Mouse (Mus musculus): ENCODE data around the gene Cd80. TPM values are rescaled to one million over a fixed set of nuclear protein-coding genes. Genes with fewer than 3 reads are reported as not detected.

Gene Cd80
- total and polyA plus RNA-seq, 3 experiments: 39.5 to 57.8 (median 46.2) TPM

GRCm38 (mm10) chr16:38434295-38434795 lies 21.0 kb upstream of the Cd80 start:
- no peak overlapping the region for H3K4me2 ChIP-seq (ENCODE audit: insufficient read depth, low read depth, poor library complexity, severe bottlenecking)
- dilution Hi-C loops (cut with MboI; ENCODE audit: extremely low pct_ligation_motif_present, extremely low pct_unique_long_range_greater_than_20kb, low sequenced_read_pairs) (no loop called here), in situ Hi-C loops (cut with MboI; ENCODE audit: low pct_ligation_motif_present, low pct_unique_long_range_greater_than_20kb, low sequenced_read_pairs) (no loop called here)
- H3K27ac ChIP-seq (ENCODE audit: insufficient read depth, low read depth): no peak overlapping the region
- H3K27me3 ChIP-seq (replicated peaks): no peaks in the 10 kb centered on the region
- H3K9ac ChIP-seq (ENCODE audit: insufficient read depth, low read depth): no peak overlapping the region
- H3K9me3 ChIP-seq (replicated peaks; ENCODE audit: low read length): no peaks in the 10 kb centered on the region
- no peak for TF ChIP-seq CTCF (conservative IDR thresholded peaks at IDR 0.05 in 1 of 2, IDR thresholded peaks at IDR 0.05 in 1 of 2; ENCODE audit: low read depth in 2 of 2, low read length in 2 of 2)
- TF ChIP-seq ZC3H11A (IDR thresholded peaks at IDR 0.05; ENCODE audit: low read depth, low read length): no peak
- no peak for TF ChIP-seq POLR2AphosphoS2 (IDR thresholded peaks at IDR 0.05; ENCODE audit: low read depth, low read length)
- TF ChIP-seq HCFC1 (IDR thresholded peaks at IDR 0.05; ENCODE audit: low read depth, low read length): no peak
- no peak for TF ChIP-seq RCOR1 (conservative IDR thresholded peaks at IDR 0.05; ENCODE audit: low read depth, low read length)
- TF ChIP-seq USF1 (IDR thresholded peaks at IDR 0.05; ENCODE audit: low read depth, low read length): no peak
- no peak for TF ChIP-seq GABPA (IDR thresholded peaks at IDR 0.05; ENCODE audit: insufficient replicate concordance, low read depth, low read length)
- no peak for TF ChIP-seq EP300 (IDR thresholded peaks at IDR 0.05; ENCODE audit: low read length)
- TF ChIP-seq ZMIZ1 (IDR thresholded peaks at IDR 0.05; ENCODE audit: low read depth, low read length): no peak
- TF ChIP-seq MAFK (IDR thresholded peaks at IDR 0.05; ENCODE audit: insufficient replicate concordance, low read length): no peak
- TF ChIP-seq CHD2 (IDR thresholded peaks at IDR 0.05; ENCODE audit: low read length): no peak
- TF ChIP-seq SIN3A (IDR thresholded peaks at IDR 0.05; ENCODE audit: low read length): no peak
- no peak for TF ChIP-seq ETS1 (conservative IDR thresholded peaks at IDR 0.05; ENCODE audit: low read depth, low read length)
- H3K4me3 ChIP-seq (replicated peaks in 1 of 3; ENCODE audit: low read depth in 2 of 3, low read length in 2 of 3, poor library complexity in 1 of 3): no peak overlapping the region
- H3K4me1 ChIP-seq (ENCODE audit: control insufficient read depth in 1 of 2, insufficient read depth in 2 of 2): peaks cover 23 to 40% of the 10 kb centered on the region in 2 experiments
- no peaks in the 10 kb centered on the region for H3K79me2 ChIP-seq (replicated peaks; ENCODE audit: control insufficient read depth, extremely low read depth, insufficient read depth, poor library complexity, severe bottlenecking)
- DNase-seq (ENCODE audit: extremely low read depth): no peak
- no peaks in the 10 kb centered on the region for H3K36me3 ChIP-seq (replicated peaks in 1 of 2; ENCODE audit: control insufficient read depth in 1 of 2, insufficient read depth in 1 of 2, low read length in 1 of 2)

- Histone ChIP-seq H3K79me2 (replicated peaks; ENCODE audit: control insufficient read depth, extremely low read depth, insufficient read depth, poor library complexity, severe bottlenecking) (no peaks in the 10 kb centered on the region), H3K36me3 (replicated peaks in 1 of 2; ENCODE audit: control insufficient read depth in 1 of 2, insufficient read depth in 1 of 2, low read length in 1 of 2) (peaks cover under 1 to 14% of the 10 kb centered on the region in 2 experiments), H3K4me3 (replicated peaks in 1 of 3; ENCODE audit: low read depth in 2 of 3, low read length in 2 of 3, poor library complexity in 1 of 3) (no peak overlapping the region), H3K9me3 (replicated peaks; ENCODE audit: low read length) (peaks cover under 1% of the 10 kb centered on the region), H3K27me3 (replicated peaks) (no peaks in the 10 kb centered on the region), H3K4me2 (ENCODE audit: insufficient read depth, low read depth, poor library complexity, severe bottlenecking) (no peak overlapping the region), H3K27ac (ENCODE audit: insufficient read depth, low read depth) (no peak overlapping the region), H3K9ac (ENCODE audit: insufficient read depth, low read depth) (no peak overlapping the region), H3K4me1 (ENCODE audit: control insufficient read depth in 1 of 2, insufficient read depth in 2 of 2) (peaks cover 17 to 47% of the 10 kb centered on the region in 2 experiments)
- no peak for DNase-seq (ENCODE audit: extremely low read depth)
- no peak for TF ChIP-seq ELF1 (IDR thresholded peaks at IDR 0.05; ENCODE audit: low read depth, low read length)
- TF ChIP-seq E2F4 (IDR thresholded peaks at IDR 0.05; ENCODE audit: insufficient replicate concordance, low read depth, low read length): no peak
- no peak for TF ChIP-seq ZNF384 (IDR thresholded peaks at IDR 0.05; ENCODE audit: low read depth, low read length)
- TF ChIP-seq UBTF (IDR thresholded peaks at IDR 0.05; ENCODE audit: low read depth, low read length): no peak
- TF ChIP-seq TBP (conservative IDR thresholded peaks at IDR 0.05; ENCODE audit: low read depth, low read length): no peak
- no peak for TF ChIP-seq POLR2AphosphoS2 (IDR thresholded peaks at IDR 0.05; ENCODE audit: low read depth, low read length)
- TF ChIP-seq RAD21 (IDR thresholded peaks at IDR 0.05; ENCODE audit: low read depth, low read length): no peak
- TF ChIP-seq GABPA (IDR thresholded peaks at IDR 0.05; ENCODE audit: insufficient replicate concordance, low read depth, low read length): no peak
- no peak for TF ChIP-seq JUND (conservative IDR thresholded peaks at IDR 0.05; ENCODE audit: low read depth, low read length)
- no peak for TF ChIP-seq MXI1 (IDR thresholded peaks at IDR 0.05; ENCODE audit: low read depth, low read length)
- TF ChIP-seq KAT2A (IDR thresholded peaks at IDR 0.05; ENCODE audit: insufficient replicate concordance, low read length): no peak
- in situ Hi-C loops (cut with MboI; ENCODE audit: low pct_ligation_motif_present, low pct_unique_long_range_greater_than_20kb, low sequenced_read_pairs) (no loop called here), dilution Hi-C loops (cut with MboI; ENCODE audit: extremely low pct_ligation_motif_present, extremely low pct_unique_long_range_greater_than_20kb, low sequenced_read_pairs) (no loop called here)
Measured at GRCm38 (mm10) chr16:38439190-38439589, 16.2 kb upstream of the Cd80 start.
